Mouse (Mus musculus) stomach, embryonic 14.5 days (tissue): ENCODE measurements around the gene Ankrd33b. TPM values are rescaled to one million over a fixed set of nuclear protein-coding genes. Genes with fewer than 3 reads are reported as not detected.

Experiments
- ATAC-seq: fragments of 200-750 bp; cut with Nextera tagmentation; 2 replicates; pipeline ENCODE4 v1.8.0; 2017; ENCODE audit warnings: low read depth, moderate TSS enrichment; ENCODE audit not compliant: insufficient number of reproducible peaks, insufficient read depth, low FRiP score
- H3K27ac ChIP-seq: fragments of 300-500 bp; sonication (generic); 2 replicates; pipeline ENCODE4 v1.5.1; 2014; ENCODE audit warnings: mild to moderate bottlenecking, low read length, moderate library complexity, mixed read lengths
- H3K27me3 ChIP-seq: fragments of 300-500 bp; sonication (generic); 2 replicates; pipeline ENCODE4 v1.6.1; 2014; ENCODE audit warnings: low read length, control low read depth, mixed read lengths; ENCODE audit not compliant: control insufficient read depth, insufficient read depth
- H3K36me3 ChIP-seq: fragments of 300-500 bp; sonication (generic); 2 replicates; pipeline ENCODE4 v1.6.1; 2014; ENCODE audit warnings: mild to moderate bottlenecking, control low read depth, low read length, moderate library complexity, mixed read lengths; ENCODE audit not compliant: control insufficient read depth, insufficient read depth
- H3K4me1 ChIP-seq: fragments of 300-500 bp; sonication (generic); 2 replicates; pipeline ENCODE4 v1.6.1; 2014; ENCODE audit warnings: low read length, control low read depth, mixed read lengths; ENCODE audit not compliant: control insufficient read depth, insufficient read depth
- H3K4me2 ChIP-seq: fragments of 300-500 bp; sonication (generic); replicated peaks from 2 replicates; pipeline ENCODE4 v1.6.1; 2014; ENCODE audit warnings: low read depth, low read length, control low read depth
- H3K4me3 ChIP-seq: fragments of 300-500 bp; sonication (generic); 2 replicates; pipeline ENCODE4 v1.5.1; 2014; ENCODE audit warnings: low read depth, low read length, control low read depth
- H3K9ac ChIP-seq: fragments of 300-500 bp; sonication (generic); replicated peaks from 2 replicates; pipeline ENCODE4 v1.6.1; 2014; ENCODE audit warnings: low read depth, mild to moderate bottlenecking, control low read depth, low read length, moderate library complexity, mixed read lengths
- H3K9me3 ChIP-seq: fragments of 300-500 bp; sonication (generic); 2 replicates; pipeline ENCODE4 v1.6.1; 2016; ENCODE audit warnings: low read depth, low read length, control low read depth; ENCODE audit not compliant: control insufficient read depth
- WGBS: fragments of 180-500 bp; shearing (Covaris S2); extraction: QIAGEN DNeasy Blood & Tissue Kit; methylation state at CpG from one replicate; pipeline ENCODE4 v1.1.7; 2014; 5-methylcytosine and 5-hydroxymethylcytosine counted together
- polyA plus RNA-seq: library from polyadenylated mRNA; unstranded; fragments of >200 nt; fragmentation: Nextera tagmentation; extraction: Ambion mirVana; gene quantifications from 2 replicates; pipeline ENCODE4 v1.2.1, GENCODE M21; 2014

The Ankrd33b gene
- polyA plus RNA-seq, 1 experiment from 2014 or later: 0.58 TPM

DNA sequence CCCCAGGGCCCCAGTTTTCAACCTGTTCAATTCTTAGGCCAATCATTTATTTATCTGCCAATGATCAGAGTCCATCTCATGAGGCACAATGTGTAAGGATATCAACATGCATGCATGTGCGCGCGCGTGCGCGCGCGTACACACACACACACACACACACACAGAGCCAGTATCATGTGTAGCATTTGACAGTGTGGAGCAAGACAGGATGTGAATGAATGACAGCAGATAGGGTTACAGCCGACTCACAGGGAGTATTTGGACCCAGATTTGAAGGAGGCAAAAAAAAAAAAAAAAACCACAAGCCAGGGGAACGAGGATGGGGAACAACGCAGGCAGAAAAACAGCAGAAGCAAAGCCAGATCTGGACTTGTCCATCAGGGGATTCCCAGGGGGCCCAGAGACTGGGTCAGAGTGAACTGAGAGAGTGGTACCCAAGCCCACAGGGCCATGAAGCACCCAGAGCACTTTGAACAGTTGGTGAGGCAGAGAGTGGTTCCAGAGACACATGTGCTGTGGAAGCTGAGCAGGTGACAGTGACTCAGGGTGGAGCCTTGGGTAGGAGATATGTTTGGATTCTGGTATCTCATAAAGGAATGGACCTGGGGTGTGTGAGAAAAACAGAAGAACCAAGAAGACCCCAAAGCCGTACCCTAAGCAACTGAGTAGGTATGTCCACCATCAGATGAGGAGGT, 41.7 kb downstream of the Ankrd33b start:
- no peaks in the 10 kb centered on the region for H3K9me3 ChIP-seq
- 88% methylated on average over 12 of the region's 12 CpGs for WGBS
- H3K36me3 ChIP-seq: no peaks in the 10 kb centered on the region
- H3K27ac ChIP-seq: no peak overlapping the region
- H3K4me1 ChIP-seq: no peaks in the 10 kb centered on the region
- no peak overlapping the region for H3K4me2 ChIP-seq
- no peak for ATAC-seq
- H3K27me3 ChIP-seq: no peaks in the 10 kb centered on the region
- no peak overlapping the region for H3K4me3 ChIP-seq
- no peak overlapping the region for H3K9ac ChIP-seq

DNA sequence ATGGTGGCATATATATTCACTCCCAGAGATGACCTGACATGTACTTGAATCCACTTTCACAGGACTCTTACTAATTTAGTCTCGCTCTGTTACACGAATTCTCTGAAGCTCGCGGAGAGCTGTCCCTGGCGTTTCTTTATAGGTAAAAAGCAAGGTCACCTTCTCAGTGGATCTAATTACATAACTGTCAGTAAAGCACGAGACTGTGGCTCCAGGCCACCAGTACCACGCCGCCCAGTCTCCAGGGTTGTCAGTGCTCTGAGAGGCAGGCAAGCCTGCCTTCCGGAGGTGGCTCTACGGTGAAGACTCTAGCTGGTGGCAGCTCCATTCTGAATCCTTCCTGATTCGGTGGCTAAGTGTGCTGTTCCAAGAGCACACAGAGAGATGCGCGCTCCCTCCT, 43.0 kb downstream of the Ankrd33b start:
- ATAC-seq: no peak
- Histone ChIP-seq H3K4me2 (no peak overlapping the region), H3K4me3 (no peak overlapping the region), H3K36me3 (no peaks in the 10 kb centered on the region), H3K9ac (no peak overlapping the region), H3K9me3 (no peaks in the 10 kb centered on the region), H3K27me3 (no peaks in the 10 kb centered on the region), H3K4me1 (no peaks in the 10 kb centered on the region), H3K27ac (no peak overlapping the region)
- WGBS: 79% methylated on average over 13 of the region's 13 CpGs

DNA sequence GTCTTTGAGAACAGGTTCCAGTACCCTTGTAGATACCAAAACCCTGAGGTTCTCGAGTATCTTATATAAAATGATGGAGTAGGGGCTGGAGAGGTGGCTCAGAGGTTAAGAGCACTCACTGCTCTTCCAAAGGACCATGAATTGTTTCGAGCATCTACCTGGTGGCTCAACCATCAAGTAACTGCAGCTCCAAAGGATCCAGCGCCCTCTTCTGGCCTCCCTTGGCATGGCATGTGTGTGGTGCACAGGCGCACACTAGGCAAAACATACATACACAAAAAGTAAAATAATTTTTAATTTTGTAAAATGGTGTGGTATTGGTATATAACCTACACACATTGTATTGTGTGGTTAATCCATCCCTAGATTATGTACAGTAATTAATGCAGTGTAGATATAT, 43.8 kb downstream of the Ankrd33b start:
- Histone ChIP-seq H3K9ac (no peak overlapping the region), H3K9me3 (no peaks in the 10 kb centered on the region), H3K27ac (no peak overlapping the region), H3K36me3 (no peaks in the 10 kb centered on the region), H3K4me1 (no peaks in the 10 kb centered on the region; the same call in 1 of the 2 replicates), H3K4me2 (no peak overlapping the region), H3K27me3 (no peaks in the 10 kb centered on the region), H3K4me3 (no peak overlapping the region)
- 78% methylated on average over 4 of the region's 4 CpGs for WGBS
- no peak for ATAC-seq

DNA sequence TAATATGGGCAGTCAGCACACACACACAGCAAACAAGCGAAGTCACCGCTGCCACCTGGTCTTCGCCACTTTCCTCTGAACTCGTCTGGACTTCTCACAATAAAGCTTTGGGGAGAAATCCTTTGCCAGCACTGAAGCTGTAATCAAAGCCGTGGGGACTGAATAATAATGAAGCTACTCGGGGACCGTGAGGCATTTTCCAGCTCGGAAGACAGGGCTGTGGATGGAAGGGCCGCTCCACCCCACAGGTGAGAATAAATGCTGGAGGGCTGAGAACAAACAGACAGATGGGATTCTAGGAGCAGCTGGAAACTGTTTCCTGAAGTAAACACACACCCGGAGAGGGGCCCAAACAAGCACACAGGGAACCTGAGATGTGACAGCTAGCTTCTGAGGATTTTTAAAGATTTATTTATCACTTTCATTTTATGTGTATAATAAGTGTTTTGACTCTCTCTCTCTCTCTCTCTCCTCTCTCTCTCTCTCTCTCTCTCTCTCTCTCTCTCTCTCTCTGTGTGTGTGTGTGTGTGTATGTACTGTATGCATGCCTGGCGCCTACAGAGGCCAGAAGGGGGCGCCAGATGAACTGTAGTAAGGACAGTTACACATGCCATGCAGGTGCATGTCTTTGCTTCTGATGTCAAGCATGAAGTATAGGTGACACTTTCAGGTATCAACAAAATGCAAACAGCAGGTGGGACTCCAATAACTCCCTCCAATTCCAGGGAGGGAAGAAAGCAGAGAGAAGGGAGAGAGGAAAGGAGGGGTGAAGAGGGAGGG, 46.7 kb downstream of the Ankrd33b start:
- Histone ChIP-seq H3K9me3 (no peaks in the 10 kb centered on the region), H3K4me2 (no peak overlapping the region), H3K9ac (no peak overlapping the region), H3K27ac (no peak overlapping the region), H3K4me1 (no peaks in the 10 kb centered on the region; the same call in 1 of the 2 replicates), H3K27me3 (no peaks in the 10 kb centered on the region), H3K4me3 (no peak overlapping the region), H3K36me3 (no peaks in the 10 kb centered on the region)
- 52% methylated on average over 12 of the region's 12 CpGs for WGBS
- ATAC-seq: no peak

DNA sequence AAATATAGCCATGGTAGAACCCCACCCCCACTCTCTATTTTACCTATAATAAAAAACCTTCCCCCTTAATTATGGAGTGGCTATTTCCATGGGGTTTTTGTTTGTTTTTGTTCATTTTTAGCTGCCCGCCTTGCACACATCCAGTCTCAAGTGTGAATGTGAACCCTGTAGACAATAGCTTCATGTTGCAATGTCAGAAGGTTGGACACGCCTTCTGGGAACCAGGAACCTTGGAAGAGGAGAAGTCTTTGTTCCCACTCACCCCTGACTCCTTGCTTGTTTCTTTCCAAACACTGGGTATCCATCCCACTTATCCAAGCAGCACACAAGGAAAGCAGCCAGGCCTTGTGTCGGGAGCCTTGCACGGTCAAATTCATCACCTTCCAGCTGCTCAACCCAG, 48.5 kb downstream of the Ankrd33b start:
- Histone ChIP-seq H3K9me3 (no peaks in the 10 kb centered on the region), H3K9ac (no peak overlapping the region), H3K27ac (no peak overlapping the region), H3K4me3 (no peak overlapping the region), H3K27me3 (no peaks in the 10 kb centered on the region), H3K4me1 (no peaks in the 10 kb centered on the region; the same call in 1 of the 2 replicates), H3K4me2 (no peak overlapping the region), H3K36me3 (no peaks in the 10 kb centered on the region)
- 62% methylated on average over 4 of the region's 4 CpGs for WGBS
- no peak for ATAC-seq

DNA sequence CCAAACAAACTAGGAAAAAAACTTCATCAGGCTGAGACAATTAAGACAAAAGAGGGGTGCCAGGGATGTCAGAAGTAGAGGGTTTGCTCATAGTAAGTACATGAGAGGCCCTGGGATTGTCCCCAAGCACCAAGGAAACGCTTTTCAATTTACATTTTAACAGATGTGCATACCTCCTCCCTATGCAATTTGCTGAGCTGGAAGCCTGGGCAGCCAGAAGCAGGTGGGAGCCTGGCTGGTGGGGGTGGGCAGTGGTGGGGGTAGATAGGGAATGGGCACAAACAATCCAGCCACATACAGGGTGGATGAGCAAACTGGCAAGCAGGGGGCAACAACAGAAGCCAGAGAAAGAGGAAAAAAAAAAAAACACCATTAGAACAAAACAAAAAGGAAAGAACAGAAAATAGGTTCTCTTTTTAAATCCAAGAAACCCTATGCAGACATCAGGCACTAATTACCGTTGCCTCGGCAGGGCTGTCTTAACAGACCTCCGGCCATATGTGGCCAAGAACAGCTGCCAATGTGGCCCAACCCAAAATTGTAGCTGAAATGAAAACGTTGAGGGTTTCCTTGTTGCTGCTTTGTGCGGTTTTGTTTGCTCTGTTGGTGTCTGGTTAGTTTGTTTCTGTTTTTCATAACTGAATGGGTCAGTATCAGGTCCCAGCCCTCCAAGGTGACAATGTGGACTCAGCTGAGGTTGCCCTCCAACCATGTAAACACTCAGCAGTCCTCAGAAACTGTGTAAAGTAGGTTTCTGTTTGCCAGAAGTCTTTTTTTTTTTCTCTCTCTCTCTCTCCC, 49.2 kb downstream of the Ankrd33b start:
- no peaks in the 10 kb centered on the region for H3K36me3 ChIP-seq
- no peak overlapping the region for H3K9ac ChIP-seq
- 39% methylated on average over 6 of the region's 6 CpGs for WGBS
- no peak for ATAC-seq
- H3K27ac ChIP-seq: no peak overlapping the region
- no peaks in the 10 kb centered on the region for H3K27me3 ChIP-seq
- H3K4me1 ChIP-seq: no peaks in the 10 kb centered on the region; the same call in 1 of the 2 replicates
- no peak overlapping the region for H3K4me2 ChIP-seq
- H3K4me3 ChIP-seq: no peak overlapping the region
- H3K9me3 ChIP-seq: no peaks in the 10 kb centered on the region

DNA sequence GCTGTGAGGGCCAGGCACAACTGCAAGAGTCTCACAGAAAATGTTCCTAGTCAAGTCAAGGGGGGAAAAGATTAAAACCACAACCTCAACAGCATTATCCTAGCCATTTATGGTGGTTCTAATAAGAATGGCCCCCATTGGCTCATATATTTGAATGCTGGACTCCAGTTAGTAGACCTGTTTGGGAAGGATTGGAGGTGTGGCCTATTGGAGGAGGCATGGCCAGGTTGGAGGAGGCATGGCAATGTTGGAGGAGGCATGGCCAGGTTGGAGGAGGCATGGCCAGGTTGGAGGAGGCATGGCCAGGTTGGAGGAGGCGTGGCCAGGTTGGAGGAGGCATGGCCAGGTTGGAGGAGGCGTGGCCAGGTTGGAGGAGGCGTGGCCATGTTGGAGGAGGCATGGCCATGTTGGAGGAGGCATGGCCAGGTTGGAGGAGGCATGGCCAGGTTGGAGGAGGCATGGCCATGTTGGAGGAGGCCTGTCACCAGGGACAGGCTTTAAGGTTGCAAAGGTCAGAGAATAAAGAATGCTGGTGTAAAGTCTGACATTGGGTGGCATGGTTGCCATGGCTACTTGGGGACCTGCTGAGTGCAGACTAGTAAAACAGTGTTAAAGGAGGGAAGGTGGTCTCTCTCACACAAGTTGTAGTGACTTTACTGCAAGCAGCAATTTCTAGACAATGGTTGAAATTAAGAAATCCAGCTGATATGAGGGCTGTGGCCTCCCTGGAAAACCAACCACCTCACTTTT, 50.3 kb downstream of the Ankrd33b start:
- Histone ChIP-seq H3K4me3 (no peak overlapping the region), H3K9ac (no peak overlapping the region), H3K27ac (no peak overlapping the region), H3K36me3 (no peaks in the 10 kb centered on the region), H3K4me1 (no peaks in the 10 kb centered on the region; the same call in 1 of the 2 replicates), H3K9me3 (no peaks in the 10 kb centered on the region), H3K27me3 (no peaks in the 10 kb centered on the region), H3K4me2 (no peak overlapping the region)
- 89% methylated on average over 3 of the region's 3 CpGs for WGBS
- ATAC-seq: no peak
